Mouse (Mus musculus): ENCODE measurements around the gene Capn13. TPM values are rescaled to one million over a fixed set of nuclear protein-coding genes. Genes with fewer than 3 reads are reported as not detected.

Capn13 gene
- 0.35 and 0.50 TPM in 2 replicates for polyA plus RNA-seq (2015; fragmentation: Nextera tagmentation; extraction: Ambion mirVana)

DNA sequence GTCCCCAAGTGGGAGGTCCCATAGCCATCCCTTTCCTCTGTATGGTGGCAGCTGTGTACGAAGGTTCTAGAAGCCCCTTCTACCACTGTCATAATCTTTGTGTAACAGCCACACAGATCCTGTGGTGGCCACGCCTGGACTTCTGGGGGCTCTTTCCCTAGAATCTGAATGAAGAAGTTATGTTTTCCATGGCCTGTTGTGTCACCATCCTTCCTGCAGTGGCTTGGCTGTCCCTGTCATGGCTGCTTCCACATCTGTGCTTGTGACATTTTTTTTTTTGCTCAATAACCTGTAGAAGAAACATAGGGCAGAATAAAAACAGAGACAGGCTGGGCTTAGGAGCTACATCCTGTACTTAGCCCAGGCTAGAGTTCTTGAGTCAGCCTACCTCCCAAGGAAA lies at the start of gene Capn13:
Capn13 (minus strand) TSS at position 5 of the 400 bp plus-strand sequence.
- no peak for ATAC-seq (ENCODE audit: insufficient read depth, low FRiP score, low read depth)
- no peak within 1 kb of the TSS for H3K4me3 ChIP-seq (replicated peaks)
- no peaks in the 10 kb centered on the region for H3K4me1 ChIP-seq
- WGBS = 76% methylated on average over 2 of the region's 2 CpGs
- no peaks in the 10 kb centered on the region for H3K9me3 ChIP-seq
- H3K27ac ChIP-seq = no peak within 1 kb of the TSS
- no peak within 1 kb of the TSS for H3K4me2 ChIP-seq
- H3K27me3 ChIP-seq (replicated peaks) = no peaks in the 10 kb centered on the region
- H3K9ac ChIP-seq = no peak within 1 kb of the TSS
- H3K36me3 ChIP-seq = no peaks in the 10 kb centered on the region

DNA sequence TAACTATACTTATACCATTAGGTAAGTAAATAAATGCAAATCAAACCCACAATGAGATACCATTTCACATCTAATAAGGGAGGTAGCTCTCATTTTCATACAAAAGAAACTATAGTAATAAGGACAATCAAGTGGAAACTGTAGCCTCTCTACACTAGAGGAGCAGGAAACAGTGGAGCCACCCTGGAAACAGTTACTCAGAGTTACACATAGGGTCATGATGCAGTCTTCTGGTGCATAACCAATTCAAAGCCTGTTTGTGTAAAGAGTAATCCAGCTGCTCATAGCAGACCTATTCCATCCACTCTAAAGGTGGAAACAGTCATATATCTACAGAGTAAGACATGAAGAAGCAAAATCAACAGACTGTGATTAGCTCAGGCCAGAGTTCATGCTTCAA lies 48.4 kb upstream of the Capn13 start:
- H3K4me3 ChIP-seq (replicated peaks) = no peak overlapping the region
- no peaks in the 10 kb centered on the region for H3K9me3 ChIP-seq
- no peak overlapping the region for H3K9ac ChIP-seq
- no peaks in the 10 kb centered on the region for H3K36me3 ChIP-seq
- H3K4me1 ChIP-seq = no peaks in the 10 kb centered on the region
- ATAC-seq (ENCODE audit: insufficient read depth, low FRiP score, low read depth) = no peak
- no peak overlapping the region for H3K27ac ChIP-seq
- H3K4me2 ChIP-seq = no peak overlapping the region
- no peaks in the 10 kb centered on the region for H3K27me3 ChIP-seq (replicated peaks)

DNA sequence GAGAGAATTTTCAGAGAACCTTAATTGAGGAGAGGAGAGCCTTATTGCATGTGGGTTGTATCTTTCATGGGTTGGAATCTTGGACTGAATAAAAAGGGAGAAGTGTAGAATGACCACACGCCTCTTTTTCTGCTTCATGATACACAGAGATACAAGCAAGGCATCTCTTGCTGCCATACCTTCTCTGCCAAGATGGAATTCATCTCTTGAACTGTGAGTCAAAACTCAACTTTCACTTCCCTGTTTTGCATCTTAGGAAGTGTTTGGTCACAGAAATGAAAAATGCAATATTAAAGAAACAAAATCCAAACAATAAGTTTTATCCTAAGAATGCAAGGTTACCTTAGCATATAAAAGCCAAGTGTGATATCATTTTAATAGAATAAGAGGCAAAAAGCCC lies 40.1 kb upstream of the Capn13 start:
- Histone ChIP-seq H3K4me2 (no peak overlapping the region), H3K9ac (no peak overlapping the region), H3K27ac (no peak overlapping the region), H3K4me3 (replicated peaks) (no peak overlapping the region), H3K27me3 (replicated peaks) (no peaks in the 10 kb centered on the region), H3K4me1 (no peaks in the 10 kb centered on the region), H3K9me3 (no peaks in the 10 kb centered on the region), H3K36me3 (no peaks in the 10 kb centered on the region)
- WGBS = 83% methylated on average over 1 of the region's 1 CpGs
- no peak for ATAC-seq (ENCODE audit: insufficient read depth, low FRiP score, low read depth)

GRCm38 (mm10) chr17:73432564-73433006 lies 31.9 kb upstream of the Capn13 start:
- ATAC-seq (ENCODE audit: insufficient read depth, low FRiP score, low read depth) = no peak
- Histone ChIP-seq H3K27me3 (replicated peaks) (no peaks in the 10 kb centered on the region), H3K9me3 (no peaks in the 10 kb centered on the region), H3K4me3 (replicated peaks) (no peak overlapping the region), H3K36me3 (no peaks in the 10 kb centered on the region), H3K27ac (no peak overlapping the region), H3K4me1 (no peaks in the 10 kb centered on the region), H3K4me2 (no peak overlapping the region), H3K9ac (no peak overlapping the region)
- WGBS = 34% methylated on average over 2 of the region's 2 CpGs

GRCm38 (mm10) chr17:73432058-73432457 lies 31.4 kb upstream of the Capn13 start:
- Histone ChIP-seq H3K4me1 (no peaks in the 10 kb centered on the region), H3K36me3 (no peaks in the 10 kb centered on the region), H3K27me3 (replicated peaks) (no peaks in the 10 kb centered on the region), H3K4me2 (no peak overlapping the region), H3K27ac (no peak overlapping the region), H3K4me3 (replicated peaks) (no peak overlapping the region), H3K9me3 (no peaks in the 10 kb centered on the region), H3K9ac (no peak overlapping the region)
- 71% methylated on average over 1 of the region's 1 CpGs for WGBS
- no peak for ATAC-seq (ENCODE audit: insufficient read depth, low FRiP score, low read depth)

- 62% methylated on average over 2 of the region's 2 CpGs for WGBS
- no peaks in the 10 kb centered on the region for H3K9me3 ChIP-seq
Measured at GRCm38 (mm10) chr17:73417382-73417781, 16.7 kb upstream of the Capn13 start.

DNA sequence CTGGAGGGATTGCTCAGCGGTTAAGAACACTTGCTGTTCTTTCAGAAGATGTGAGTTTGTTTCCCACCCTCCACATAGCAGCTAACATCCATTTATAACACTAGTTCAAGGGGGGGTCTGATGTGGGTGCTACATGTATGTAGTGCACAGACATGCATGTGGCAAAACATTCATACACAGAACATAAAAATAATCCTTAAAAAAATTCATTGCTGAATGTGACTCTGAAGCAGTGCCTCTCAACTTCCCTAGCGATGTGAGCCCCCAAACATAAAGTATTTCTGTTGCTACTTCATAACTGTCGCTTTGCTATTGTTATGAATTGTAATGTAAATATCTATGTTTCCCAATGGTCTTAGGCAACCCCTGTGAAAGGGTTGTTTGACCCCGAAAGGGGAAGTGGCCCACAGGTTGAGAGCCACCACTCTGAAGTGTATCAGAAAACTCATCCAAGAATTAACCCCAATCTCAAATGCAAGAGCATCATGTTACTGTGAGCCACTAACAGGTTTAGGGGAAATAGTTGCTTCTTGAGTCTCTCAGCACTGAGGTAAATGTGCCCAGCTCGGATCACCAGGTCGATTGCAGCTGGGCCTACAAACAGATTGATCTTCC lies 15.6 kb upstream of the Capn13 start:
- Histone ChIP-seq H3K9me3 (no peaks in the 10 kb centered on the region), H3K4me2 (no peak overlapping the region), H3K27ac (no peak overlapping the region), H3K4me3 (replicated peaks) (no peak overlapping the region), H3K4me1 (no peaks in the 10 kb centered on the region), H3K27me3 (replicated peaks) (no peaks in the 10 kb centered on the region), H3K36me3 (no peaks in the 10 kb centered on the region), H3K9ac (no peak overlapping the region)
- ATAC-seq (ENCODE audit: insufficient read depth, low FRiP score, low read depth) = no peak
- WGBS = 46% methylated on average over 6 of the region's 6 CpGs

More at GRCm38 (mm10) chr17:73417382-73417781, 16.7 kb upstream of the Capn13 start:
- Histone ChIP-seq H3K27me3 (replicated peaks) (no peaks in the 10 kb centered on the region), H3K27ac (no peak overlapping the region), H3K4me2 (no peak overlapping the region), H3K36me3 (no peaks in the 10 kb centered on the region), H3K4me3 (replicated peaks) (no peak overlapping the region), H3K4me1 (no peaks in the 10 kb centered on the region), H3K9ac (no peak overlapping the region)
- no peak for ATAC-seq (ENCODE audit: insufficient read depth, low FRiP score, low read depth)

- Histone ChIP-seq H3K4me2 (no peak overlapping the region), H3K27ac (no peak overlapping the region), H3K4me3 (replicated peaks) (no peak overlapping the region), H3K27me3 (replicated peaks) (no peaks in the 10 kb centered on the region), H3K9ac (no peak overlapping the region), H3K4me1 (no peaks in the 10 kb centered on the region), H3K36me3 (no peaks in the 10 kb centered on the region), H3K9me3 (no peaks in the 10 kb centered on the region)
- 39% methylated on average over 4 of the region's 4 CpGs for WGBS
- ATAC-seq (ENCODE audit: insufficient read depth, low FRiP score, low read depth) = no peak
Measured at GRCm38 (mm10) chr17:73411817-73412216, 11.2 kb upstream of the Capn13 start.

DNA sequence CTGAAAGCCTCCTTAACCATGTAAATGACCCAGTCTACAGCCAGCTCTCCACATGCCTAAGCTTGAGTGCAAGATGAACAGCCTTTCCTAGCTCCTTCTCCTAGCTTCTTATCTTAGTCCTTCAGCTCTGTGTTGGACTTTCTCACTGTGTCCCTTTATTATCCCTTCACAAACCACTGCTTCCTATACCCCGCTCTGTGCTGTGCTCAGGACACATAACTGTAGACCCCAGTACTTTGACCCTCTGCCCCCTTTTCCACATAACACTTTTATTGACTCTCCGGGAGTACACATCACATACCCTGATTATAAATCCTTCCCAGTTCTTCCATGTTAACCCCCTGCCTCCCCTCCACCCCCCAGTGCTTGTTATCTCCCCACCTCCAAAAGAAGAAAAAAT lies 606 bp upstream of the Capn13 start:
- Histone ChIP-seq H3K27me3 (replicated peaks) (no peaks in the 10 kb centered on the region), H3K9ac (no peak overlapping the region), H3K4me3 (replicated peaks) (no peak overlapping the region), H3K9me3 (no peaks in the 10 kb centered on the region), H3K4me2 (no peak overlapping the region), H3K27ac (no peak overlapping the region), H3K4me1 (no peaks in the 10 kb centered on the region), H3K36me3 (no peaks in the 10 kb centered on the region)
- no peak for ATAC-seq (ENCODE audit: insufficient read depth, low FRiP score, low read depth)
- WGBS = 69% methylated on average over 2 of the region's 2 CpGs

GRCm38 (mm10) chr17:73399136-73399535 lies 1.5 kb downstream of the Capn13 start:
- no peaks in the 10 kb centered on the region for H3K4me1 ChIP-seq
- no peak overlapping the region for H3K9ac ChIP-seq
- H3K27ac ChIP-seq = no peak overlapping the region
- H3K27me3 ChIP-seq (replicated peaks) = no peaks in the 10 kb centered on the region
- no peak overlapping the region for H3K4me3 ChIP-seq (replicated peaks)
- H3K36me3 ChIP-seq = no peaks in the 10 kb centered on the region
- H3K4me2 ChIP-seq = no peak overlapping the region
- H3K9me3 ChIP-seq = no peaks in the 10 kb centered on the region
- WGBS = 47% methylated on average over 2 of the region's 2 CpGs
- ATAC-seq (ENCODE audit: insufficient read depth, low FRiP score, low read depth) = peak; percentile 71

GRCm38 (mm10) chr17:73393361-73393760 lies 7.3 kb downstream of the Capn13 start:
- Histone ChIP-seq H3K9ac (no peak overlapping the region), H3K36me3 (no peaks in the 10 kb centered on the region), H3K4me1 (no peaks in the 10 kb centered on the region), H3K27ac (no peak overlapping the region), H3K9me3 (no peaks in the 10 kb centered on the region), H3K4me2 (no peak overlapping the region), H3K4me3 (replicated peaks) (no peak overlapping the region), H3K27me3 (replicated peaks) (no peaks in the 10 kb centered on the region)
- ATAC-seq (ENCODE audit: insufficient read depth, low FRiP score, low read depth) = no peak
- 70% methylated on average over 1 of the region's 1 CpGs for WGBS

GRCm38 (mm10) chr17:73391771-73392170 lies 8.9 kb downstream of the Capn13 start:
- Histone ChIP-seq H3K27ac (no peak overlapping the region), H3K27me3 (replicated peaks) (no peaks in the 10 kb centered on the region), H3K9ac (no peak overlapping the region), H3K4me2 (no peak overlapping the region), H3K36me3 (no peaks in the 10 kb centered on the region), H3K4me1 (no peaks in the 10 kb centered on the region), H3K4me3 (replicated peaks) (no peak overlapping the region), H3K9me3 (no peaks in the 10 kb centered on the region)
- WGBS = 81% methylated on average over 4 of the region's 4 CpGs
- ATAC-seq (ENCODE audit: insufficient read depth, low FRiP score, low read depth) = no peak
